Mouse (Mus musculus): ENCODE measurements around the gene Cd82. TPM values are rescaled to one million over a fixed set of nuclear protein-coding genes. Genes with fewer than 3 reads are reported as not detected.
A peak's percentile ranks its signal among the peaks of the same experiment; 100 is the strongest.

Gene Cd82
- total and polyA plus RNA-seq, 3 experiments: 0.20 to 30.6 (median 1.5) TPM

GRCm38 (mm10) chr2:93415281-93415680 lies 47.7 kb downstream of the Cd82 start:
- Histone ChIP-seq H3K27me3 (ENCODE audit: insufficient read depth, low read length) (peaks cover 34% of the 10 kb centered on the region), H3K9me3 (replicated peaks) (no peaks in the 10 kb centered on the region), H3K36me3 (replicated peaks) (no peaks in the 10 kb centered on the region), H3K4me1 (ENCODE audit: insufficient read depth, low read depth, low read length) (peaks cover 3% of the 10 kb centered on the region; the same call in 1 of the 2 replicates), H3K4me3 (ENCODE audit: low read depth, low read length) (no peak overlapping the region)
- DNase-seq (ENCODE audit: low spot score) (peak; percentile 26), ATAC-seq (ENCODE audit: extremely low read depth, insufficient number of reproducible peaks, low FRiP score, poor library complexity, severe bottlenecking) (no peak)
- TF ChIP-seq CTCF (IDR thresholded peaks at IDR 0.05; ENCODE audit: low read depth, low read length): peak; percentile 80
- TF ChIP-seq TAL1 (conservative IDR thresholded peaks at IDR 0.05; ENCODE audit: low read depth, low read length): no peak
- TF ChIP-seq GATA1 (IDR thresholded peaks at IDR 0.05; ENCODE audit: borderline replicate concordance, low read length): no peak
- TF ChIP-seq GATA2 (IDR thresholded peaks at IDR 0.05; ENCODE audit: borderline replicate concordance, low read depth, low read length): no peak

DNA sequence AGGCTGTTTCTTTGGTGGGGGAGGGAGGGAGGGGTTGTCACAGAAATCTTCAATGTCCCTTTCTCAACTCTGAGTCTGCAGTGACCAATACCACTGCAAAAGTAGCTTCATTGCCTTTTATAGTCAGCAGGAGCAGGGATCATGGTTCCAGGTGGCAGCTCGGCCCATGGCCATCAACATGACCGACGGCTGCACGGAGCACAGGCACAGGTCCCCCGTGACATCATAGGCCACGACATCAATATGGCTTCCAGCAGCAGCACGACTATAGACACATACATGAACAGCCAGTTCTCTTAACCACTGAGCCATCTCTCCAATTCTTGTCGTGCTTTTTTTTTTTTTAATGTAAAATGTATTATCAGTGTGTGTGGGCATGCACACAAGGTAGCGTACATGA lies 48.8 kb downstream of the Cd82 start:
- Histone ChIP-seq H3K27me3 (ENCODE audit: insufficient read depth, low read length) (peaks cover 33% of the 10 kb centered on the region), H3K36me3 (replicated peaks) (no peaks in the 10 kb centered on the region), H3K4me3 (ENCODE audit: low read depth, low read length) (no peak overlapping the region), H3K4me1 (ENCODE audit: insufficient read depth, low read depth, low read length) (peaks cover 3% of the 10 kb centered on the region; the same call in 1 of the 2 replicates), H3K9me3 (replicated peaks) (no peaks in the 10 kb centered on the region)
- no peak for DNase-seq (ENCODE audit: low spot score)
- TF ChIP-seq GATA1 (IDR thresholded peaks at IDR 0.05; ENCODE audit: borderline replicate concordance, low read length): no peak
- TF ChIP-seq GATA2 (IDR thresholded peaks at IDR 0.05; ENCODE audit: borderline replicate concordance, low read depth, low read length): no peak
- no peak for TF ChIP-seq POLR2AphosphoS5 (IDR thresholded peaks at IDR 0.05; ENCODE audit: insufficient replicate concordance, low read depth, low read length)
- TF ChIP-seq CTCF (IDR thresholded peaks at IDR 0.05; ENCODE audit: low read depth, low read length): no peak
- no peak for ATAC-seq (ENCODE audit: extremely low read depth, insufficient number of reproducible peaks, low FRiP score, poor library complexity, severe bottlenecking)

DNA sequence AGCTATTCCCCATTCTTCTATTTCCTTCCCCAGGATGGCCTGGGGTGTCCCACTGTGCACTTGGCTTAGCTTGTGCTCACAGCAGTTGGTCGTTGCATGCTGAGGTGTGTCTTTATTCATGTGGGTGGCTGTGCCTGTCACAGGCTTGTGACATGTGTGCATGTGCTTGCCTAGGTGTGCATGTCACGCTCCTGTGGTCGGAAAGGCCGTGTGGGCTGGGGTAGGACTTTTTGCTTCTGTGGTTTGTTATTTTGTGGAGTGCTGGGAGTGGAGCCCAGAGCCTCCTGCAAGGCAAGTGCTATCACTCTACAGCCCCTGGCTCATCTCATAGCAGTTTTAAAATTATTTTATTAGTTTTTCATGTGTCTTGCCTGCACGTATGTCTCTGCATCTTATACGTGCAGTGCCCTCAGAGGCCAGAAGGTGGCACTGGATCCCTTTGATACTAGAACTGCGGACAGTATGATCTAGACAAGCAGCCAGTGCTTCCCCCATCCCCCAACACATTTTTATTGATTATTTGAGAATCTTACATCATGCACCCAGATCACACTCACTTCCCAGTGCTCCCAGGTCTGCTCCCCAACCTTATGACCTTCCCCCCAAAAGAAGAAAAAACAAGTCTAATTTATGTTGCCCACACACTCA lies 49.4 kb downstream of the Cd82 start:
- no peak; the same call in 1 of the 2 replicates for ATAC-seq (ENCODE audit: extremely low read depth, insufficient number of reproducible peaks, low FRiP score, poor library complexity, severe bottlenecking)
- TF ChIP-seq GATA2 (IDR thresholded peaks at IDR 0.05; ENCODE audit: borderline replicate concordance, low read depth, low read length): no peak
- 0 out of 2 replicates have a peak, but pooled peaks have one; percentile 5 for TF ChIP-seq CTCF (IDR thresholded peaks at IDR 0.05; ENCODE audit: low read depth, low read length)
- Histone ChIP-seq H3K36me3 (replicated peaks) (no peaks in the 10 kb centered on the region), H3K9me3 (replicated peaks) (no peaks in the 10 kb centered on the region), H3K4me3 (ENCODE audit: low read depth, low read length) (no peak overlapping the region), H3K27me3 (ENCODE audit: insufficient read depth, low read length) (peaks cover 39% of the 10 kb centered on the region), H3K4me1 (ENCODE audit: insufficient read depth, low read depth, low read length) (peaks cover 3% of the 10 kb centered on the region; the same call in 1 of the 2 replicates)
- DNase-seq (ENCODE audit: low spot score): no peak

DNA sequence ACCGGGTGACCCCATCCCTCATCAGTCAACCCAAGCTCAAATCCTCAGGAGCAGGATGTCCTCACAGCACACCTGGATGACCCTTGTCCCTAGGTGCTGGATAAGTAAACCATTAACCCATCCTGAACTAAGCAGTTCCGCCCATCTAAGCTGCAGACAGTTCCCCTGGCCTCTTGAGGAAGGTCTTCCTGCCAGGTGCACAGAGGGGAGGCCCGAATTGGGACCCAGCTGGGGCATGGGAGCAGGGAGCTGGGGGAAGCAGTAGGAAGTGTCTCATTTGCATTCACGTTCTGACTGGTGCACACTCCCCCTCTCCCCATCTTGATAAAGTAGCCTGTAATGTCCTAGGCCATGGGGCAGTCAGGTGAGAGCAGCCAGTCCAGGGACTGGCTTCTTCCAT lies 50.8 kb downstream of the Cd82 start:
- ATAC-seq (ENCODE audit: extremely low read depth, insufficient number of reproducible peaks, low FRiP score, poor library complexity, severe bottlenecking): no peak
- H3K4me1 ChIP-seq (ENCODE audit: insufficient read depth, low read depth, low read length): peaks cover 3% of the 10 kb centered on the region; the same call in 1 of the 2 replicates
- DNase-seq (ENCODE audit: low spot score): no peak

DNA sequence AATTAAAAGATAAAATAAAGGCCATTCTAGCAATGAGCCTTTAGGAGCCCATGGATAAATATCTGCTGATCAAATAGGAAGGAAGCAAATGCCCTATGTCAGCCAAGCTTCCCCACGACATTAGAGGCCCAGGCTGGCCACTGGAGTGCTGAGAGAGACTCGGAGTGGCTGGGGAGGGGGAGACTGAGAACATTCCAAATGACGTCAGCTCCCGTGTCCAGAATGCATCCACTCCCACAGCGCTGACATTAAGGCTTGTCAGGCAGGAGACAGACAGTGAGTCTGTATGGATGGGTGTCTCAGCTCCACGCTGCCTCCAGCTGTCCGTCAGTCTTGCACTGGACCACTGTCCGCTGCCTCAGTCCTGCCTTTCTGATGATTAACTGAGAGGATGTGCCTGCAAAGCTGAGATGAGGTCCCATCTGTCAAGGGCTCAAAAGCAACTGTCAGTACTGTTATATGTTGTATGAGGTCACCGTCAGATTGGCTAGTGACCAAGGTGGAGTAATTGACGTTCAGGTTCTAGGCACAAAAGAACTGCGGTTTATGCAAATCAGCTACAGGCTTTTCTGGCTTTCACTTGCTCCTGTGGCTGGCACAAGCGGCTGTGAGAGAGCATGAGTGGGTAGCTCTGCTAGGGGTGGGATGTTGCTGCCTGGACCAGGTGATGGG lies 51.9 kb downstream of the Cd82 start:
- DNase-seq (ENCODE audit: low spot score): no peak

More for the DNA sequence above, 50.8 kb downstream of the Cd82 start:
- Histone ChIP-seq H3K36me3 (replicated peaks) (no peaks in the 10 kb centered on the region), H3K27me3 (ENCODE audit: insufficient read depth, low read length) (peaks cover 39% of the 10 kb centered on the region), H3K4me3 (ENCODE audit: low read depth, low read length) (no peak overlapping the region), H3K9me3 (replicated peaks) (no peaks in the 10 kb centered on the region)
- no peak for TF ChIP-seq CTCF (IDR thresholded peaks at IDR 0.05; ENCODE audit: low read depth, low read length)
- TF ChIP-seq POLR2AphosphoS5 (IDR thresholded peaks at IDR 0.05; ENCODE audit: insufficient replicate concordance, low read depth, low read length): no peak
- TF ChIP-seq TAL1 (conservative IDR thresholded peaks at IDR 0.05; ENCODE audit: low read depth, low read length): no peak
- TF ChIP-seq GATA2 (IDR thresholded peaks at IDR 0.05; ENCODE audit: borderline replicate concordance, low read depth, low read length): no peak
- no peak for TF ChIP-seq GATA1 (IDR thresholded peaks at IDR 0.05; ENCODE audit: borderline replicate concordance, low read length)

DNA sequence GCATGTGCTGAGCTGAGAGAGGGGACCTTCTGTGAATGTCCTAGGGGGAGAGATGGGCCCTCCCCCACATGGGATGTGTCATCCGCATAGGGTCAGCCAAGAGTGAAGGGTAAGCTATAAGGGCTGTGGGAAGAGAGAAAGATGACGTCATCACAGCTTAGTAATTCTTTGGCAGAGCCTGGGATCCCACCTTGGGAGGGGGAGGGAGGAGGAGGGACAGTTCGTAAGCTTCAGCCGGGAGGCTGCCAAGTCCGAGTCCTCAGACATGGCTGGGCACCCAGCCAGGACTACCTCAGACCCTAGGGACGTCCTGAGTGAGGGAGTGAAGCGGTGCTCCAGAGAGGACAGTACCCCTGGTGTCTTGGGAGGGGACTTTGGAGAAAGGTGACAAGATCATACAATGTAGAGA lies 57.9 kb downstream of the Cd82 start:
- ATAC-seq (ENCODE audit: extremely low read depth, insufficient number of reproducible peaks, low FRiP score, poor library complexity, severe bottlenecking): no peak
- peaks cover 6% of the 10 kb centered on the region for H3K27me3 ChIP-seq (ENCODE audit: insufficient read depth, low read length)
- no peaks in the 10 kb centered on the region for H3K36me3 ChIP-seq (replicated peaks)
- no peak for TF ChIP-seq TAL1 (conservative IDR thresholded peaks at IDR 0.05; ENCODE audit: low read depth, low read length)
- no peaks in the 10 kb centered on the region for H3K9me3 ChIP-seq (replicated peaks)
- H3K4me3 ChIP-seq (ENCODE audit: low read depth, low read length): no peak overlapping the region
- DNase-seq (ENCODE audit: low spot score): no peak
- H3K4me1 ChIP-seq (ENCODE audit: insufficient read depth, low read depth, low read length): no peaks in the 10 kb centered on the region

More for the DNA sequence above, 51.9 kb downstream of the Cd82 start:
- Histone ChIP-seq H3K4me1 (ENCODE audit: insufficient read depth, low read depth, low read length) (no peaks in the 10 kb centered on the region), H3K4me3 (ENCODE audit: low read depth, low read length) (no peak overlapping the region), H3K36me3 (replicated peaks) (no peaks in the 10 kb centered on the region), H3K9me3 (replicated peaks) (no peaks in the 10 kb centered on the region), H3K27me3 (ENCODE audit: insufficient read depth, low read length) (peaks cover 31% of the 10 kb centered on the region)
- no peak for TF ChIP-seq GATA1 (IDR thresholded peaks at IDR 0.05; ENCODE audit: borderline replicate concordance, low read length)
- no peak for TF ChIP-seq POLR2AphosphoS5 (IDR thresholded peaks at IDR 0.05; ENCODE audit: insufficient replicate concordance, low read depth, low read length)
- TF ChIP-seq TAL1 (conservative IDR thresholded peaks at IDR 0.05; ENCODE audit: low read depth, low read length): no peak
- no peak for TF ChIP-seq CTCF (IDR thresholded peaks at IDR 0.05; ENCODE audit: low read depth, low read length)
- TF ChIP-seq GATA2 (IDR thresholded peaks at IDR 0.05; ENCODE audit: borderline replicate concordance, low read depth, low read length): no peak
- no peak for ATAC-seq (ENCODE audit: extremely low read depth, insufficient number of reproducible peaks, low FRiP score, poor library complexity, severe bottlenecking)
